Mouse (Mus musculus): Measurements from ENCODE around the gene 1700030K09Rik.

Gene 1700030K09Rik

GRCm38 (mm10) chr8:72459881-72460533, 16.3 kb downstream of the 1700030K09Rik start:
- no peak for DNase-seq (ENCODE audit: low read depth, low spot score)

- DNase-seq (ENCODE audit: low read depth, low spot score): no peak
Observed at GRCm38 (mm10) chr8:72464211-72464610, 20.5 kb downstream of the 1700030K09Rik start.

DNA sequence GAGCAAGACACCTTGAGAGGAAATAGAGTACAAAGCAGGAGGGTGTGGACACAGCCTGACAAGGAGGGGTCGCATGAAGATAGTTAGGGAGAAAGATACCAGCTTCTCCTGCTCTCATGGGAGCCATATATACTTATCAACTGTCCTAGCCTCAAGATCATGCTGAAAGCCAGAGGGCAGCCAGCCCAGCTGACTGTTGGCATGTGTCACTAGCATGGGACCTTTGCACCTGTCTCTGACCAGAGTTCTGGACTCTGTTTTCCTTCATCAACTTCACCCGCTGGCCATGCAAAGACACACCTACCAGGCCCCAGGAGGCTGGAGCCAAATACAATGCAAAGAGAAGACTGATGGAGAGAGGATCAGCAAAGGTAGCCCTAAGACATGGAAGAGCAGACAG, 25.6 kb downstream of the 1700030K09Rik start:
- DNase-seq (ENCODE audit: low read depth, low spot score): no peak

GRCm38 (mm10) chr8:72469984-72470383, 26.3 kb downstream of the 1700030K09Rik start:
- no peak for DNase-seq (ENCODE audit: low read depth, low spot score)

DNA sequence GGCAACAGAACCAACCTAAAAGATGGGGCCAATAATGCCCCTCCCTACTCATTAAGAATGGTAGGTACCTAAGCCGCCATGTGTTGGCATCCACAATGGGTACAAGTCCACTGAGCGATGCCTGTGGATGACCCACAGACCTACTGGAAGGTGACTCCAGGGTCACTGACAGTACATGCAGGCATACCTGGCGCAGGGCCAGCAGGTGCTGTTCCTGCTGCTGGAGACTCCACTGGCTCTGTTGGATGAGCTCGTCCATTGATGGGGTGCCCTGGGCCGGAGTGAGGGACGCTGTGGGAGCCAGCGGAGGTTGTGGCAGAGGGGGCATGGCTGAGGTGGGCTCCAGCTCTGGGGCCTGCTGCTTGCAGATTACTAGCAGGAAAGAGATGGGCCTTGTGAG, 27.0 kb downstream of the 1700030K09Rik start:
- no peak for DNase-seq (ENCODE audit: low read depth, low spot score)

DNA sequence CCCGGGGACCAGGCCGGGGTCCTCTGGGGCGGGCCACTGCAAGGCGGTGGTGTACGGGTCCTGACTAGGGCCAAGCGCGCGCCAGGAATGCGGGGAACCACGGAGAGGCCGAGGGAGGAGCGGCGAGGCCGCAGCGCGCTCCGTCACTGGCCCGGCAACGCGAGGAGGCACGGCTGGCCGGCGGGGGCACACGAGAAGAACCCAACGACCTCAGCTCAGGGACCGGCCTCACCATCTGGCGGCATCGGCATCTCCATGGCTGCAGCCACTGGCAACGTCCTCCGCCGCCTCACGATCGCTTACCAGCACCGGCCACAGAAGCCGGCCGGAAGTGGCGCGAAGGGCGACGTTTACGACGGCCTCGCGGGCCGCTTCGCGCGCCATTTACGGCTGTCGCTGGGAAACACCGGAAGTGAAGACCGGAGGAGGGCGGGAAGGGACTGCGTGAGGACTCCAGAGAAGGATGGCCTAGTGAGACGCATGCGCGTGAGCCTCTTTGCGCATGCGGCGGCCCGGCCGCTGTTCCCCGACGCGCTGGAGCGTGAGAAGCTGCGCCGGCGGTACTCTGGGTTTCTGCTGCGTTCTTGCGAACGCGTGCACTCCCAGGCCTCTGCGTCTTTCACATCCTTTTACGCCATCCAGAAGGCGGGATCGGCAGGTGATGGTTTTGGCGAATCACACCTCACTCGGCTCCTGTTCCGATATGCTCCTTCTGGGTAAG, 31.3 kb downstream of the 1700030K09Rik start, which contains the start of gene Cherp:
Cherp (minus strand) TSS at position 401 of the 721 bp plus-strand sequence.
- DNase-seq (ENCODE audit: low read depth, low spot score): peak; percentile 96

DNA sequence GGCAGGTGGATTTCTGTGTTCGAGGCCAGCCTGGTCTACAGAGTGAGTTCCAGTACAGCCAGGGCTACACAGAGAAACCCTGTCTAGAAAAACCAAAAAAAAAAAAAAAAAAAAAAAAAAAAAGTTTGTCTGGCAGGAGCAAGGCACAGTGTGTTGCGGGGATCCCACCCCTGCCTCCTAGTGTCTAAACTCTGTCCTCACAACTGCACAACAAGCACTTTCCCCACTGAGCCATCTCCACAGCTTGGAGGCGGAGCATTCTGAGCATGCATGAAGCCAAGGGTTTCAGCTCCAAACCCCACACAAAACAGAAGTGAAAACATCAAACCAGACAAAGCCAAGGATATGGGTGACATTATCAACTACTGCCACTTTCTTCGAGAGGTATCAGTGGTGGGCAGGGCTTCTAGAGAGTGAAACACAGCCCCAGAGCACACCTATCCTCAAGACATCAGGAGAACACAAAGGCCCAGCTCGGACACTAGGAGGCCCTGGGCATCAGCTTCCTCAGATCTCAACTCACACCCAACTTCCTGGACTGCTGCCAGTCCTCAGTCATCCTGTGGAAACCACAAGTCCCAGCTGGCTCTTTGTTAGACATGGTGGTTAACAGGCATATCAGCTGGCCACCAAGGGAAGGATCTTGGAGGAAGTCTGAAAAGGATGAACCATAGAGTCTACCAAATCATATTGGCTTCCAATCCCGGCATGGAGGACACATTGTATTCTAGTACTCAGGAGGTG, 41.9 kb downstream of the 1700030K09Rik start:
- no peak for DNase-seq (ENCODE audit: low read depth, low spot score)

GRCm38 (mm10) chr8:72487014-72487413, 43.3 kb downstream of the 1700030K09Rik start:
- no peak for DNase-seq (ENCODE audit: low read depth, low spot score)

- DNase-seq (ENCODE audit: low read depth, low spot score): no peak
Observed at GRCm38 (mm10) chr8:72491017-72491416, 47.3 kb downstream of the 1700030K09Rik start.

DNA sequence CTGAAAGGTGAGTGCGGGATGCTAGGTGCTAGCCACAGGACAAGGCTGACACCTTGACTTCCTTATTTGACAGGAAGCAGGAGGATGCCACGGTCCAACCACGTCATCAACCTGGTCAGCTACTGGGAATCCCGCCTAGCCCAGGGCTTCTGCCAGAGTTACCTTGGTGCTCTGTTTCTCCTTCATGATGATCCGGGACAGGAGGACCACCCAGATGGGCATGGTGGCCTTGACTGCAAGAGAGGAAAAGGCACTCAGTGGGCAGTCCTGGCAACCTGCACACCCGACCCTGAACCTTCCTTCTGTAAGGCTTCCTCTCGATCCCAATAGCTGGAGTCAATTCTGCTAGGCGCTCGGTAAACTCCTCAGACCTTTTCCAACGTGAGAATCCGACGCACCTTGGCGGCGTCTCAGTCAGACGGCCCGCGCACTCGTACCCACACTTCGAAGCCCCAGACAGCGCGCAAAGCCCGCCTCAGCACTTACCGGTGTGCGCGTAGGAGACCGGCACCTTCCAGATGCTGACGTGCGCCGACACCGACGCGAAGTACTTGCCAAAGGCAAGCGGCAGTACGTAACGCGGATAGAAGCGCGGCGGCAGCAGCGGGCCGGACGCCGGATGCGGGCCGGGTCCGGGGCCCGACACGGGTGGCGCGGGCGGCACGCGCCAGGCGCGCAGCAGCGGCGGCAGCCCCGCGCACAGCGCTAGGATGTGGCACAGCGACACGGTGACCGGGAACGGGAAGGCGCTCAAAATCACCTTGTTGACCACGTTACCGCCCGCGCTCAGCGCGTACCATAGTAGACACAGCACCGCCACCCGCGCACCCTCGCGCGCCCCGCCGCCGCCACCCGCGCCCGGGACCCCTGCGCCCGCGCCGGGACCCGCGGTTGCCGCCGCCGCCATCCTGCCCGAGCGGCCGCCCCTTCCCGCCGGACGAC, 48.3 kb downstream of the 1700030K09Rik start, which contains the start of gene Slc35e1:
Slc35e1 (minus strand) TSS at position 935 of the 942 bp plus-strand sequence.
- no peak for DNase-seq (ENCODE audit: low read depth, low spot score)

DNA sequence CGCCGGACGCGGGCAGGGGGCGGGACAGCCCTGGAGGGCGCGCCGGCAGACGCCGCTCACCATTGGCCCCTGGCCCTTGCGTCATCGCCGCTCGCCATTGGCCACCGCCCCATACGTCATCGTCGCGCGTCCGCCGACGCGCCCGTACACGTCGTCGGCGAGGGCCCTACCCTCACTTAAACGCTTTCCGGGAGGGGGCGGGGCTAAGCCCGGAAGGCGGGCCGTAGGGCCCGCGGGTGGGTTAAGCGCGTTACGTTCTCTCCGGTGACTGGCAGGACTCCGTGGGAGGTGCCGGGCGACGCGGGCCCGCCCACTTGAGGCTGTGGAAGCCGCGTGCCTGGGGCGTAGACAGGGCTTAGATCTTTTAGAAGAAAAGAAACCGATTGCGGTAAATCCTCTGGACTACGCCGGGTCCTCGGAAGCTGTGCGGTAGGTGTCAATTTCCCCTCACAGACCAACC, 49.0 kb downstream of the 1700030K09Rik start:
- peak; percentile 99 for DNase-seq (ENCODE audit: low read depth, low spot score)

- no peak for DNase-seq (ENCODE audit: low read depth, low spot score)
Observed at GRCm38 (mm10) chr8:72493381-72493780, 49.7 kb downstream of the 1700030K09Rik start.

GRCm38 (mm10) chr8:72495411-72496111, 51.9 kb downstream of the 1700030K09Rik start:
- DNase-seq (ENCODE audit: low read depth, low spot score): no peak

DNA sequence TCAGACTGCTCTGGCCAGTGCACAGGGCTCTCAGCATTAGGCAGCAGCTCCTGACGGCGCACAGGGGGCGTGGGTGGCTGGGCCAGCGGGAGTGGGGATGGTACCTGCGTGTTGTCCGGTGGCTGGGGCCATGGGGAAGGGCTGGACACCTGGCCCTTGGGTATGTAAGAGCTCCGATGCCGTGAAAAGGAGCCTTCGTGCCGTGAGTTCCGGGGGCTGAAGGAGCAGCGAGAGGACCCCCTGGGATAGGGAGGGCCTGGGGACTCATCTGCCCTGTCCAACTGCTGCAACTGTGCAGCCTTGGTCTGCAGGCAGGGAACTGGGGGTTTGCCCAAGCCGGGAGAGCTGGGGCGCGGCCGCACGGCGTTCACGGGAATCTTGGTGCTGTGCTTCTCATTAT, 52.5 kb downstream of the 1700030K09Rik start:
- no peak for DNase-seq (ENCODE audit: low read depth, low spot score)

GRCm38 (mm10) chr8:72497911-72498310, 54.2 kb downstream of the 1700030K09Rik start:
- no peak for DNase-seq (ENCODE audit: low read depth, low spot score)

GRCm38 (mm10) chr8:72498527-72498926, 54.8 kb downstream of the 1700030K09Rik start:
- no peak for DNase-seq (ENCODE audit: low read depth, low spot score)

DNA sequence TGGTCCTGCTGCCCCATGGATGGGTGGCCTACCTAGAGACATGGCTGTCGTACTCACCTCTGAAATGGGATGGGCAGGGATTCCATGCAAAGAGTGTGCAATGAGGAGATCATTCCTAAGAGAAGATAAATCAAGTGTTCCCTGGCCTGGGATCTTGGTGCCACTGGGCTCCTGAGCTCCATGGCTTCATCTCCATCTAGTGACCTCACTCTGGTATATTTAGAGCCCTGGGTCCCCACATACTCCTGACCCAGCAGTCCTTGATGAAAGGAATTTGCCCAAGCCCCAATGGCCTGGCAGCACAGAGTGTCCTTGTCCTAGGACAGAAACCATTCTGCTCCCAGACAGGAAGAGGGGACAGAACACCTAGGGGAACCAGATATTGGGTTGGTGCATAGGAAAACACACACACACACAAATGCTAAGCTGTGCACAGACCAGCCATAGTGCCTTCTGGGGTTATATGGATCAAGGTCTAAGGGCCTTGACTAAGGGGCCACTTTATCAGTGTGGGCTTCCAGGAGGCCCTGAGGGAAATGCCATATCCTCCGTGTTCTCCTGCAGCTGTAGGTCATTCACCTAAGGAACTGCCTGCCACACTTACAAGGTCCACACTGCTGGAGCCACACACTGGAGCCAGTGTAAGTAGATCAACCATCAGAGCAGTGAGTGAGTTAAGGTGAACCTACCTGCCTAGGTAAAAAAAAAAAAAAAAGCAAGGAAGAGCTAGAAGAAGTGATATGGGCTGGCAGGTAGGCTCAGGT, 56.0 kb downstream of the 1700030K09Rik start:
- DNase-seq (ENCODE audit: low read depth, low spot score): no peak

DNA sequence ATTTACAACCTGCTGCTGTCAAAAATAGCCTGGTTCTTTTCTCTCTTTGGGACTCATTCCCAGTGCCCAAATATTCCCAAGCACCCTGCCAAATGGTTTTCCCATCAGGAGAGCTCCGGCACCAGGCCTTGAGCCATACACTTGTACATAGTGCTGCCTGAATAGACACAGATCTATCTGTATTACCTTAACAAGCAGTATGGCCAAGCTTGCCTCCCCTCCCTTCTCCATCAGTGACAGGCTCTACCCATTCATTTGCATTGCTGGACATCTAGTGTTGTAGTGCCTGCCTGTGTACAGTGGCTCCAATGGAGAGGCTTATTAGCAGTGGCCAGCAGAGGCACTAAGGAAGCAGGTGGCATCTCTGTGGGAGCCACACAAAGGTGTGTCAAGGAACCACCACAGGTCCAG, 56.8 kb downstream of the 1700030K09Rik start:
- DNase-seq (ENCODE audit: low read depth, low spot score): no peak

DNA sequence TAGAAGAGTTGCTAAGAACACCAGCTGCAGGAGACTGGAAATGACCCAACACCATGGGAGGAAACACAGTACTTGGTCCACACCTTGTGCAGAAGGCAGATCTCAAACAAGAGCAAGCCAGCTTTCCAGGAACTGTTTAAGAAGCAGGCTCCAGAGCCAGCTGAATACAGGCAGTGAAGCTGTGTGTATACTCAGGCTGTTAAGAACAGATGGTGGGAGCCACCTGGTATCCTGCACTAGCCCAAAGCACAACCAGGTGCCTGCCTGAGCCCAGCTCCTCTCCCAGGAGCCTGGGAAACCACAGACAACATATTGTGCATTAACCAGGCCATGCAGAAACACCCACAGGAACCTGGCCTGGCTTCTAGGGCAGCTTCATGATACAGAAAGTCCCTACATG, 60.5 kb downstream of the 1700030K09Rik start:
- no peak for DNase-seq (ENCODE audit: low read depth, low spot score)

All from retina, postnatal 7 days (tissue).